Mouse (Mus musculus) intestine, embryonic 14.5 days (tissue): ENCODE results near the gene Exph5. TPM values are rescaled to one million over a fixed set of nuclear protein-coding genes. Genes with fewer than 3 reads are reported as not detected.

ENCODE experiments used
- ATAC-seq: fragments of 200-750 bp; cut with Nextera tagmentation; replicated peaks from 2 replicates; pipeline ENCODE4 v1.8.0; 2017; ENCODE audit warnings: low read depth, moderate number of reproducible peaks, moderate TSS enrichment, moderate library complexity; ENCODE audit not compliant: low FRiP score, low TSS enrichment
- DNase-seq: peaks from one replicate; pipeline ENCODE4 v3.0.0-alpha.2; 2018; ENCODE audit warnings: low spot score
- H3K27ac ChIP-seq: fragments of 300-500 bp; sonication (generic); 2 replicates; pipeline ENCODE4 v1.5.1; 2014; ENCODE audit warnings: low read depth, mild to moderate bottlenecking, control low read depth
- H3K27me3 ChIP-seq: fragments of 300-500 bp; sonication (generic); replicated peaks from 2 replicates; pipeline ENCODE4 v1.6.1; 2014; ENCODE audit warnings: low read length, control low read depth; ENCODE audit not compliant: control insufficient read depth, insufficient read depth
- H3K36me3 ChIP-seq: fragments of 300-500 bp; sonication (generic); 2 replicates; pipeline ENCODE4 v1.6.1; 2014; ENCODE audit warnings: low read length, control low read depth; ENCODE audit not compliant: control insufficient read depth, insufficient read depth
- H3K4me1 ChIP-seq: fragments of 300-500 bp; sonication (generic); replicated peaks from 2 replicates; pipeline ENCODE4 v1.6.1; 2014; ENCODE audit warnings: low read length, control low read depth, mixed read lengths; ENCODE audit not compliant: control insufficient read depth, insufficient read depth
- H3K4me2 ChIP-seq: fragments of 300-500 bp; sonication (generic); 2 replicates; pipeline ENCODE4 v1.6.1; 2014; ENCODE audit warnings: low read length
- H3K4me3 ChIP-seq: fragments of 300-500 bp; sonication (generic); 2 replicates; pipeline ENCODE4 v1.5.1; 2014; ENCODE audit warnings: low read depth, low read length, control low read depth, mixed read lengths
- H3K9ac ChIP-seq: fragments of 300-500 bp; sonication (generic); 2 replicates; pipeline ENCODE4 v1.6.1; 2014; ENCODE audit warnings: mild to moderate bottlenecking, low read length
- H3K9me3 ChIP-seq: fragments of 300-500 bp; sonication (generic); 2 replicates; pipeline ENCODE4 v1.6.1; 2016; ENCODE audit warnings: low read length, control low read depth; ENCODE audit not compliant: control insufficient read depth
- WGBS: fragments of 180-500 bp; shearing (Covaris S2); extraction: QIAGEN DNeasy Blood & Tissue Kit; methylation state at CpG from one replicate; pipeline ENCODE4 v1.1.7; 2014; 5-methylcytosine and 5-hydroxymethylcytosine counted together
- polyA plus RNA-seq: library from polyadenylated mRNA; unstranded; fragments of >200 nt; fragmentation: Nextera tagmentation; extraction: Ambion mirVana; gene quantifications from 2 replicates; pipeline ENCODE4 v1.2.1, GENCODE M21; 2014

Exph5 gene
- polyA plus RNA-seq, 1 experiment from 2014 or later = 4.9 TPM

DNA sequence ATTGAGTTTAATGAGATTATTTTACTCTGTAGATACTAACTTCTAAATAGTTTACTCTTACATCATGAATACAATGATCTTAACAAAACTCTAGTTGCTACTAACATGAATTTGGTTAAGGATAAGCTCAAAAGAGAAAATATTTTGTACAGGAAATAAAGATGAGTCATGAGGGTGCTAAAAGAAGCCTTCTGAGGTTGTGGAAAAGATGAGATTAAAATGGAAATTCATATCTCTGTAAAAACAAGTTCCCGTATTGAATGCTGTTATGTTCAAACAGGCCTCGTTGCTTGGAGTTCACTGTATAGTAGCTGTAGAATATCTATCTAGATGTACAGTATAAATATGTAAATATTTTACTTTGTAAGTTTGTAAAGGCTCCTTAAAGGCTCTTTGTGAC lies 79.1 kb downstream of the Exph5 start:
- no peak for ATAC-seq
- peaks cover 12% of the 10 kb centered on the region; the same call in 1 of the 2 replicates for H3K4me1 ChIP-seq
- no peak for DNase-seq
- no peak overlapping the region for H3K4me2 ChIP-seq
- no peaks in the 10 kb centered on the region for H3K9me3 ChIP-seq
- H3K27ac ChIP-seq = no peak overlapping the region
- no peak overlapping the region for H3K4me3 ChIP-seq
- H3K27me3 ChIP-seq = no peaks in the 10 kb centered on the region
- H3K36me3 ChIP-seq = no peaks in the 10 kb centered on the region
- H3K9ac ChIP-seq = no peak overlapping the region
- 72% methylated on average over 2 of the region's 2 CpGs for WGBS

DNA sequence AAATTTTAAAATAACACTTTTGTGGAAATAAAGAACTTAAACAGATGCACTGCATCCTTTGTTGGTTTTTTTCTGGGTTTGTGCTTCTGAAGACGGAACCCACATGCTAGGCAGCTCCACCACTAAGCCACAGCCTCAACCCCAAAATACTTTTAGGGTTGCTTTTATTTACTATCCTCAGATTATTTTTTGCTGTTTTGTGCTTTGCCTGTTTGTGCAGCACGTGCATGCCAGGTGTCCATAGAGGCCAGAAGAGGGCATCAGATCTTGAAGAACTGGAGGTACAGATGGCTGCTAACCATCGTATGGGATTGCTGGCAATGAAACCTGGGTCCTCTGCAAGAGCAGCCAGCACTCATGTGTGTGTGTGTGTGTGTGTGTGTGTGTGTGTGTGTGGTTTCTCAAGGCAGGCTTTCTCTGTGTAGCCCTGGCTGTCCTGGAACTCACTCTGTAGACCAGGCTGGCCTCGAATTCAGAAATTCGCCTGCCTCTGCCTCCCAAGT lies 79.7 kb downstream of the Exph5 start:
- WGBS = 87% methylated on average over 5 of the region's 5 CpGs
- DNase-seq = no peak

DNA sequence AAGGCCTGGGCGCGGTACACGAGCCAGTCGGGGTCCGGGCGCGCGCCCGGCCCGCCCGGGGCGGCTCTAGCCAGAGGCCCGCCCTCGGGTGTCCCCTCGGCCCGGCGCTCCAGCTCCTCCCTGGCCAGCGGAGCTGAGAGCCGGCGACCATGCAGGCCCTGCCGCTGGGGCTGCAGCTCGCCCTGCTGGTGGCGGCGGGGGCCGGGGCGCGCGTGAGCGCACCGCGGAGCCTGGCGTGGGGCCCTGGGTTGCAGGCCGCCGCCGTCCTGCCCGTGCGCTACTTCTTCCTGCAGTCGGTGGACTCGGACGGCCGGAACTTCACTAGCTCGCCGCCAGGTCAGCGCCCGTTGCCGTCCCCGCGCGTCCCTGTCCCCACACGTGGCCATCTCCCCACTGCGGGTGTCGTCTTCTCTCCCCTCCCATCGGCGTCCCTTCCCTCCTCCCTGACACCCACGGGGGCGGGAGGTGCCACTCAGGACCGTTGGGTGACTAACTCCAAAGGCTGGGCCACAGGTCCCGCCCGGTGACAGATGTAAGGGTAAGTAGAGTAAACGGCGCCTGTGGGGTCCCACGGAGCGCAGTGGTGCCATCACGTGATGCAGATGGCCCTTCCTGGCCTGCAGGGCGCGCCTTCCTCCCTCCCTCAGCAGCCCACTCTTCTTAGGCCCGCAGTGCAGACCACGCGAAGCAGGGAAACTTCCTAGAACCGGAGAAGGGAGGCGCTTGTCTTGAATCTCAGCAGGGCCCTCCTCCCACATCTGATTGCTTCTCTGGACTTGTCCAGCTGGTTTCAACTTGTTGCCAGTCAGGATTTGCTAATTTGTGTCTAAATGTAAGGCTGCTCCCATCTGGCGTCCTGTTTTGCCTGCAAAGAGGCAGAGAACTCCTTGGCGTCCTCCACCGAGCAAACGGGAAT lies 82.7 kb downstream of the Exph5 start, which contains the start of gene Kdelc2:
Gene Kdelc2, plus strand, starts transcription at position 75 of the 916 bp plus-strand sequence.
- Histone ChIP-seq H3K9ac (peak within 1 kb of the TSS; percentile 95), H3K9me3 (no peaks in the 10 kb centered on the region), H3K4me2 (peak within 1 kb of the TSS; percentile 82), H3K27ac (peak within 1 kb of the TSS; percentile 99), H3K4me3 (peak within 1 kb of the TSS; percentile 72), H3K36me3 (0 out of 2 replicates have a peak, but pooled peaks cover 2% of the 10 kb centered on the region), H3K27me3 (no peaks in the 10 kb centered on the region), H3K4me1 (0 out of 2 replicates have a peak, but pooled peaks cover 9% of the 10 kb centered on the region)
- ATAC-seq = peak; percentile 97
- peak; percentile 93 for DNase-seq
- WGBS = under 1% methylated on average over 63 of the region's 75 CpGs

More for the DNA sequence above, 79.7 kb downstream of the Exph5 start:
- Histone ChIP-seq H3K27ac (no peak overlapping the region), H3K4me1 (peaks cover 13% of the 10 kb centered on the region; the same call in 1 of the 2 replicates), H3K9me3 (no peaks in the 10 kb centered on the region), H3K4me2 (no peak overlapping the region), H3K27me3 (no peaks in the 10 kb centered on the region), H3K9ac (no peak overlapping the region), H3K36me3 (no peaks in the 10 kb centered on the region), H3K4me3 (no peak overlapping the region)
- ATAC-seq = no peak

DNA sequence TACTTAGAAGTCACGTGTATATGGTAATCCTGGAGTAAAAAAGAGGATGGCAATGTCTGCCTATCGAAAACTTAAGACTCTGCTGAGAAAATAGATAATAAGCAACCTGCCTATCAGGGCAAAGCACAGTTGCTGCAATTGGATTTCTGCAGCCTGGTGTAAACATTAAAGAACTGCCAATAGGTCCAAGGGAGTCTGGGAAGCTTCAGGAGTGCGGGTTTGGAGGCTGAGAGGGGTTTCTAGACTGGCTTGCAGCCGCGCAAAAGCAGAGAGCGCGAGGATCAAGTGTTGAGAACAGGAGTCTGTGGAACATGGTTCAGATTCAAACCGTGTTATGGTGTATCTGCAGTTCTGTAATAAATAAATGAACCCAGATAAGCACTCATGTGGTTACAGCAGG lies 83.4 kb downstream of the Exph5 start:
- Histone ChIP-seq H3K4me3 (peak overlapping the region; percentile 72), H3K36me3 (0 out of 2 replicates have a peak, but pooled peaks cover 5% of the 10 kb centered on the region), H3K9me3 (no peaks in the 10 kb centered on the region), H3K9ac (peak overlapping the region; percentile 95), H3K4me2 (peak overlapping the region; percentile 82), H3K27ac (peak overlapping the region; percentile 99), H3K27me3 (no peaks in the 10 kb centered on the region), H3K4me1 (0 out of 2 replicates have a peak, but pooled peaks cover 9% of the 10 kb centered on the region)
- no peak for DNase-seq
- WGBS = 3% methylated on average over 8 of the region's 8 CpGs
- 0 out of 2 replicates have a peak, but pooled peaks have one; percentile 5 for ATAC-seq

DNA sequence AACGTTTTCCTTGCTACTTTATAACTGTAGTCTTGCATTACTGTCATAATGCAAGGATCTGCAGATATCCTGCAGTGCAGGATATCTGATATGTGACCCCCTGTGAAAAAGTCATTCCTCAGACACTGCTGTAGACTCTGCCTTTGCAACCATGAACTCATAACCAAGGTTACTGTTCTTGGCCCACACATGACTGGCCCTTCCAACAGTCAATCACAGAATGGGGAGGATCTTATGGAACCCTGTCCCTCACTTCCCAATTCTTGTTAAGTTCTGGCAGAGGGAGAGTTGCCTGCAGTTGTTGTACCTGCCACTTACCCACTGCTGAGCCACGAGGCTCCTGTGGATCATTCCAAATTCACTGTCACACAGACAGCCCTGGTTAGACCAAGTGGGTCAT lies 86.0 kb downstream of the Exph5 start:
- Histone ChIP-seq H3K4me1 (0 out of 2 replicates have a peak, but pooled peaks cover 9% of the 10 kb centered on the region), H3K27ac (no peak overlapping the region), H3K9ac (no peak overlapping the region), H3K27me3 (no peaks in the 10 kb centered on the region), H3K4me2 (no peak overlapping the region), H3K9me3 (no peaks in the 10 kb centered on the region), H3K36me3 (0 out of 2 replicates have a peak, but pooled peaks cover 16% of the 10 kb centered on the region), H3K4me3 (no peak overlapping the region)
- no peak for ATAC-seq
- 61% methylated on average over 2 of the region's 2 CpGs for WGBS
- DNase-seq = no peak

DNA sequence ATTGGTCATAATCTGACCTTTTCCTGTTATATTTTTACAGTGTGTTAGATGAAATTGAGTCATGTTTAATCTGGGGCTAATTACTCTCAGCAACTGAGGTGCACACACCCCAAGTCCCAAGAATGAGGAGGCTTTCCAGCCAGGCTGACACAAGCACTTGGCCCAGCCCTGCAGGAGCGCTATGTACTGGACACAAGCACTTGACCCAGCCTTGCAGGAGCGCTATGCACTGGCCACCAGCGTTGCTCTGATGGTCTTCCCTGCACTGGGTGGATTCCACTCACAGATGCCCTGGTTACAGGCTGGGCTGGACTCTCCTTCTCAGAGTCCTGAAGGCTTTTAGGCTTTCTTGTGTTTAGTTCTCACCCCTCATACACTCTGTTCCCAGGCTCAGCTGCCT lies 87.6 kb downstream of the Exph5 start:
- WGBS = 82% methylated on average over 3 of the region's 3 CpGs
- H3K4me2 ChIP-seq = no peak overlapping the region

DNA sequence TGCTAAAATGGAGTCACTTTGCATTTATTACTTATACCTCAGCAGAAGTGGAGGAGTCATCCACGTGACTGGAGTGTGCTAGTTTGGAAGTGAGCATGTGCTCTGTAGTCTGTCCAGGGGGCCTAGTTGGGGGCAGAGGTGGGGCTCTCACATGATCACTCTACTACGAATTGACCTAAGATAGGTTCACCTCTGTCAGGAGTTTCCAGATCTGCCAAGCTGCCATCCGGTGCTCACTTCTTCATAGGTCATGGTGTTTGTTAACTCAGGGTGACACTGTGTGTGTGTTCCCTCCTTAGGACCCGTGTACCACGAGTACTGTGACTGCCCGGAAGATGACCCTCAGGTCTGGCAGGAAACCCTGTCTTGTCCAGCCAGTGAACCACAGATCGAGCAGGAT lies 88.7 kb downstream of the Exph5 start:
- Histone ChIP-seq H3K4me2 (no peak overlapping the region), H3K9me3 (no peaks in the 10 kb centered on the region), H3K4me1 (0 out of 2 replicates have a peak, but pooled peaks cover 6% of the 10 kb centered on the region), H3K27me3 (no peaks in the 10 kb centered on the region), H3K4me3 (no peak overlapping the region), H3K9ac (no peak overlapping the region), H3K27ac (no peak overlapping the region), H3K36me3 (0 out of 2 replicates have a peak, but pooled peaks cover 16% of the 10 kb centered on the region)
- 80% methylated on average over 7 of the region's 7 CpGs for WGBS
- no peak for ATAC-seq
- no peak for DNase-seq

More for the DNA sequence above, 87.6 kb downstream of the Exph5 start:
- Histone ChIP-seq H3K27ac (no peak overlapping the region), H3K4me1 (0 out of 2 replicates have a peak, but pooled peaks cover 9% of the 10 kb centered on the region), H3K4me3 (no peak overlapping the region), H3K27me3 (no peaks in the 10 kb centered on the region), H3K9ac (no peak overlapping the region), H3K36me3 (0 out of 2 replicates have a peak, but pooled peaks cover 16% of the 10 kb centered on the region), H3K9me3 (no peaks in the 10 kb centered on the region)
- ATAC-seq (no peak), DNase-seq (no peak)

DNA sequence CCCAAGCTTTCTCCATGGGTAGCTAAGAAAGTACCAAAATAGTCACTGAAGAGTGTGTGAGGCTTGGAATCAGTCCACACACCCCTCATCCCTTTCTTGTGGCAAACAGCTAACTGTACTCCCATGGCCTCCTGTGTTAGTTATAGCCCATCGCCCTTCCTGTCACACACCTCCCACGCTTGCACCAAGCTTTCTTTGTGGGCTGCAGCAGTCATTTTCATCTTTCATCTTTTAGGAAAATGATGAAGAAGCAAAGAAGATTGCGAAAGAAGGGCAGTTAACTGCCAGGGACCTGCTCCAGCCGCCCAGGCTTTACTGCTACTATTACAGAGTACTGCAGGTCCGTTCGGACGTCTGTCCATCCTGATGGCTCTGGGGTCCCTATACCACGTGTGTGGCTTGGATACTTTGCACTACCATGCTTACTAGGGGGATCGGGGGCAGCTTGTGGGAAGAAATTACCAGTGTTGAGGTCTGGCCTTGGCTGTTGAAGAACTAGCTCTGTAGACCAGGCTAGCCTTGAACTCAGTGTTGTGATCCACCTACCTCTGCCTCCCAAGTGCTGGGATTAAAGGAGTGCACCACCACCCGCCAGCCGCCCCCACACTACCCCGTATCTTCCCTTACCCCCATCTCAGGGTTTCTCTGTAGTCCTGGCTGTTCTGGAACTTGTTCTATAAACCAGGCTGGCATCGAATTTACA lies 96.4 kb downstream of the Exph5 start:
- H3K36me3 ChIP-seq = peaks cover 13% of the 10 kb centered on the region; the same call in 1 of the 2 replicates
- no peaks in the 10 kb centered on the region for H3K27me3 ChIP-seq
- H3K4me1 ChIP-seq = 0 out of 2 replicates have a peak, but pooled peaks cover 7% of the 10 kb centered on the region
- ATAC-seq (no peak), DNase-seq (no peak)
- 83% methylated on average over 13 of the region's 13 CpGs for WGBS
- no peak overlapping the region for H3K27ac ChIP-seq
- no peak overlapping the region for H3K4me3 ChIP-seq
- no peak overlapping the region for H3K9ac ChIP-seq
- no peak overlapping the region for H3K4me2 ChIP-seq
- H3K9me3 ChIP-seq = no peaks in the 10 kb centered on the region
